Mouse (Mus musculus) neural tube, embryonic 12.5 days (tissue): ENCODE data around the gene Pcmt1. TPM values are rescaled to one million over a fixed set of nuclear protein-coding genes. Genes with fewer than 3 reads are reported as not detected.
A peak's percentile ranks its signal among the peaks of the same experiment; 100 is the strongest.
"Not testable (repeated sequence)": the region's sequence is repeated elsewhere in the genome, so short reads cannot be mapped to it uniquely, and the experiment has no call there.

Source experiments
- ATAC-seq: fragments of 200-750 bp; cut with Nextera tagmentation; 2 replicates; pipeline ENCODE4 v1.8.0; 2017; ENCODE audit warnings: low read depth, mild to moderate bottlenecking, moderate TSS enrichment, moderate library complexity; ENCODE audit not compliant: low FRiP score
- H3K27ac ChIP-seq: fragments of 300-500 bp; sonication (generic); 2 replicates; pipeline ENCODE4 v1.5.1; 2016
- H3K27me3 ChIP-seq: fragments of 300-500 bp; sonication (generic); replicated peaks from 2 replicates; pipeline ENCODE4 v1.6.1; 2016; ENCODE audit warnings: mild to moderate bottlenecking
- H3K36me3 ChIP-seq: fragments of 300-500 bp; sonication (generic); 2 replicates; pipeline ENCODE4 v1.6.1; 2016; ENCODE audit warnings: mild to moderate bottlenecking
- H3K4me1 ChIP-seq: fragments of 300-500 bp; sonication (generic); 2 replicates; pipeline ENCODE4 v1.6.1; 2016
- H3K4me2 ChIP-seq: fragments of 300-500 bp; sonication (generic); replicated peaks from 2 replicates; pipeline ENCODE4 v1.6.1; 2016; ENCODE audit warnings: mild to moderate bottlenecking
- H3K4me3 ChIP-seq: fragments of 300-500 bp; sonication (generic); 2 replicates; pipeline ENCODE4 v1.5.1; 2016
- H3K9ac ChIP-seq: fragments of 300-500 bp; sonication (generic); 2 replicates; pipeline ENCODE4 v1.6.1; 2016; ENCODE audit warnings: mild to moderate bottlenecking
- H3K9me3 ChIP-seq: fragments of 300-500 bp; sonication (generic); 2 replicates; pipeline ENCODE4 v1.6.1; 2016; ENCODE audit warnings: mild to moderate bottlenecking
- WGBS: fragments of 180-500 bp; shearing (Covaris S2); methylation state at CpG from one replicate; pipeline ENCODE4 v1.1.7; 2016; 5-methylcytosine and 5-hydroxymethylcytosine counted together
- polyA plus RNA-seq: library from polyadenylated mRNA; unstranded; fragments of >200 nt; fragmentation: Nextera tagmentation; extraction: Ambion mirVana; gene quantifications from 2 replicates; pipeline ENCODE4 v1.2.1, GENCODE M21; 2016

Gene Pcmt1
- polyA plus RNA-seq, 1 experiment from 2014 or later: 143 TPM

GRCm38 (mm10) chr10:7630951-7631720 is 49.8 kb downstream of the Pcmt1 start:
- Histone ChIP-seq H3K4me3 (no peak overlapping the region), H3K27me3 (no peaks in the 10 kb centered on the region), H3K36me3 (peaks cover 34% of the 10 kb centered on the region), H3K4me2 (no peak overlapping the region), H3K4me1 (no peaks in the 10 kb centered on the region), H3K27ac (no peak overlapping the region), H3K9ac (no peak overlapping the region), H3K9me3 (no peaks in the 10 kb centered on the region)
- no peak for ATAC-seq
- WGBS: 86% methylated on average over 16 of the region's 16 CpGs

GRCm38 (mm10) chr10:7630286-7630685 is 50.6 kb downstream of the Pcmt1 start:
- 92% methylated on average over 5 of the region's 5 CpGs for WGBS
- no peak for ATAC-seq
- Histone ChIP-seq H3K9me3 (no peaks in the 10 kb centered on the region), H3K4me2 (no peak overlapping the region), H3K27ac (no peak overlapping the region), H3K4me3 (no peak overlapping the region), H3K36me3 (peaks cover 34% of the 10 kb centered on the region), H3K4me1 (no peaks in the 10 kb centered on the region), H3K27me3 (no peaks in the 10 kb centered on the region), H3K9ac (no peak overlapping the region)

GRCm38 (mm10) chr10:7629092-7629491 is 51.8 kb downstream of the Pcmt1 start:
- H3K9ac ChIP-seq: no peak overlapping the region
- no peak overlapping the region for H3K27ac ChIP-seq
- 96% methylated on average over 4 of the region's 4 CpGs for WGBS
- no peaks in the 10 kb centered on the region for H3K9me3 ChIP-seq
- H3K4me2 ChIP-seq: no peak overlapping the region
- no peaks in the 10 kb centered on the region for H3K4me1 ChIP-seq
- H3K27me3 ChIP-seq: no peaks in the 10 kb centered on the region
- ATAC-seq: no peak
- no peak overlapping the region for H3K4me3 ChIP-seq
- H3K36me3 ChIP-seq: peaks cover 34% of the 10 kb centered on the region

- H3K4me3 ChIP-seq: no peak overlapping the region
- H3K27ac ChIP-seq: no peak overlapping the region
- no peak overlapping the region for H3K9ac ChIP-seq
- no peaks in the 10 kb centered on the region for H3K4me1 ChIP-seq
- H3K36me3 ChIP-seq: peaks cover 13% of the 10 kb centered on the region
- ATAC-seq: no peak
- WGBS: 91% methylated on average over 3 of the region's 3 CpGs
- no peaks in the 10 kb centered on the region for H3K27me3 ChIP-seq
- no peak overlapping the region for H3K4me2 ChIP-seq
- no peaks in the 10 kb centered on the region for H3K9me3 ChIP-seq
Measured at GRCm38 (mm10) chr10:7623861-7624518, 56.9 kb downstream of the Pcmt1 start.

GRCm38 (mm10) chr10:7622378-7622777 is 58.6 kb downstream of the Pcmt1 start:
- WGBS: 94% methylated on average over 3 of the region's 3 CpGs
- H3K4me3 ChIP-seq: no peak overlapping the region
- H3K4me1 ChIP-seq: no peaks in the 10 kb centered on the region
- no peak overlapping the region for H3K4me2 ChIP-seq
- H3K9me3 ChIP-seq: no peaks in the 10 kb centered on the region
- no peaks in the 10 kb centered on the region for H3K27me3 ChIP-seq
- ATAC-seq: no peak
- H3K36me3 ChIP-seq: peaks cover 6% of the 10 kb centered on the region; the same call in 1 of the 2 replicates
- no peak overlapping the region for H3K27ac ChIP-seq
- H3K9ac ChIP-seq: no peak overlapping the region

- no peaks in the 10 kb centered on the region for H3K27me3 ChIP-seq
- no peak overlapping the region for H3K4me2 ChIP-seq
- ATAC-seq: peak; percentile 29; the same call in 1 of the 2 replicates
- H3K4me1 ChIP-seq: no peaks in the 10 kb centered on the region
- WGBS: 83% methylated on average over 5 of the region's 5 CpGs
- no peak overlapping the region for H3K27ac ChIP-seq
- 0 out of 2 replicates have a peak, but pooled peaks cover 2% of the 10 kb centered on the region for H3K36me3 ChIP-seq
- no peak overlapping the region for H3K9ac ChIP-seq
- H3K4me3 ChIP-seq: no peak overlapping the region
- no peaks in the 10 kb centered on the region for H3K9me3 ChIP-seq
Measured at GRCm38 (mm10) chr10:7620723-7621122, 60.2 kb downstream of the Pcmt1 start.

GRCm38 (mm10) chr10:7619821-7620241 is 61.1 kb downstream of the Pcmt1 start:
- peaks cover 4% of the 10 kb centered on the region; the same call in 1 of the 2 replicates for H3K36me3 ChIP-seq
- peaks cover 2% of the 10 kb centered on the region for H3K9me3 ChIP-seq
- H3K4me3 ChIP-seq: no peak overlapping the region
- no peak for ATAC-seq
- H3K27me3 ChIP-seq: no peaks in the 10 kb centered on the region
- H3K9ac ChIP-seq: no peak overlapping the region
- WGBS: 84% methylated on average over 4 of the region's 5 CpGs
- H3K4me1 ChIP-seq: no peaks in the 10 kb centered on the region
- no peak overlapping the region for H3K27ac ChIP-seq
- H3K4me2 ChIP-seq: no peak overlapping the region

- H3K4me1 ChIP-seq, H3K27ac ChIP-seq, H3K4me3 ChIP-seq, ATAC-seq, H3K4me2 ChIP-seq, H3K9ac ChIP-seq, H3K9me3 ChIP-seq, H3K27me3 ChIP-seq, H3K36me3 ChIP-seq: not testable (repeated sequence)
- 31% methylated on average over 3 of the region's 3 CpGs for WGBS
Measured at GRCm38 (mm10) chr10:7617556-7617955, 63.4 kb downstream of the Pcmt1 start.

- not testable (repeated sequence) for H3K4me2 ChIP-seq, ATAC-seq, H3K27ac ChIP-seq, H3K4me1 ChIP-seq, H3K36me3 ChIP-seq, H3K4me3 ChIP-seq, H3K9me3 ChIP-seq, H3K27me3 ChIP-seq, H3K9ac ChIP-seq
- 88% methylated on average over 11 of the region's 11 CpGs for WGBS
Measured at GRCm38 (mm10) chr10:7617146-7617545, 63.8 kb downstream of the Pcmt1 start.

- H3K27ac ChIP-seq: no peak overlapping the region
- H3K9ac ChIP-seq: no peak overlapping the region
- no peaks in the 10 kb centered on the region for H3K27me3 ChIP-seq
- no peak overlapping the region for H3K4me2 ChIP-seq
- ATAC-seq: no peak
- peaks cover 14% of the 10 kb centered on the region; the same call in 1 of the 2 replicates for H3K36me3 ChIP-seq
- WGBS: 83% methylated on average over 8 of the region's 8 CpGs
- H3K4me1 ChIP-seq: no peaks in the 10 kb centered on the region
- H3K4me3 ChIP-seq: no peak overlapping the region
- peaks cover 5% of the 10 kb centered on the region for H3K9me3 ChIP-seq
Measured at GRCm38 (mm10) chr10:7614834-7615233, 66.1 kb downstream of the Pcmt1 start.

GRCm38 (mm10) chr10:7612210-7612609 is 68.7 kb downstream of the Pcmt1 start:
- H3K27me3 ChIP-seq, H3K4me3 ChIP-seq, ATAC-seq, H3K27ac ChIP-seq, H3K4me2 ChIP-seq, H3K9ac ChIP-seq, H3K9me3 ChIP-seq, H3K4me1 ChIP-seq: not testable (repeated sequence)
- H3K36me3 ChIP-seq: peaks cover 23% of the 10 kb centered on the region

- no peaks in the 10 kb centered on the region for H3K27me3 ChIP-seq
- WGBS: 58% methylated on average over 6 of the region's 6 CpGs
Measured at GRCm38 (mm10) chr10:7611647-7612046, 69.3 kb downstream of the Pcmt1 start.

More at GRCm38 (mm10) chr10:7611647-7612046, 69.3 kb downstream of the Pcmt1 start:
- no peak overlapping the region for H3K4me3 ChIP-seq
- no peak overlapping the region for H3K9ac ChIP-seq
- H3K27ac ChIP-seq: no peak overlapping the region
- H3K9me3 ChIP-seq: peaks cover 5% of the 10 kb centered on the region
- no peak for ATAC-seq
- H3K36me3 ChIP-seq: peaks cover 23% of the 10 kb centered on the region
- H3K4me1 ChIP-seq: no peaks in the 10 kb centered on the region
- no peak overlapping the region for H3K4me2 ChIP-seq
